Mouse (Mus musculus) kidney, adult 2 months (tissue): ENCODE data around the gene H2-T24. TPM values are rescaled to one million over a fixed set of nuclear protein-coding genes. Genes with fewer than 3 reads are reported as not detected.

Experiments
- DNase-seq: peaks from one replicate; pipeline ENCODE4 v3.0.0; 2021
- H3K27ac ChIP-seq: fragments of 200-500 bp; 2 replicates; pipeline ENCODE4 v1.5.1; 2012; ENCODE audit warnings: low read depth, low read length, control low read depth, inconsistent platforms; ENCODE audit not compliant: insufficient read depth
- H3K27me3 ChIP-seq: fragments of 200-500 bp; replicated peaks from 2 replicates; pipeline ENCODE4 v1.6.1; 2012; ENCODE audit warnings: mild to moderate bottlenecking, moderate library complexity, low read length, inconsistent platforms; ENCODE audit not compliant: control insufficient read depth, insufficient read depth
- H3K36me3 ChIP-seq: fragments of 200-500 bp; 2 replicates; pipeline ENCODE4 v1.6.1; 2012; ENCODE audit warnings: mild to moderate bottlenecking, moderate library complexity, low read length, inconsistent platforms; ENCODE audit not compliant: control insufficient read depth, insufficient read depth
- H3K4me1 ChIP-seq: fragments of 200-500 bp; 2 replicates; pipeline ENCODE4 v1.6.1; 2011; ENCODE audit warnings: low read length; ENCODE audit not compliant: control insufficient read depth, insufficient read depth
- H3K4me3 ChIP-seq: fragments of 200-500 bp; 2 replicates; pipeline ENCODE4 v1.5.1; 2011; ENCODE audit warnings: mild to moderate bottlenecking, low read depth, low read length, control low read depth; ENCODE audit not compliant: insufficient read depth
- CTCF ChIP-seq: fragments of 200-500 bp; conservative IDR thresholded peaks from 2 replicates; pipeline ENCODE4 v1.5.1; 2011; ENCODE audit warnings: low read depth, mild to moderate bottlenecking, control low read depth, low read length, moderate library complexity, mixed read lengths; ENCODE audit not compliant: insufficient read depth, insufficient read length
- POLR2A ChIP-seq: fragments of 200-500 bp; IDR thresholded peaks from one replicate; pipeline ENCODE4 v1.6.1; 2011; ENCODE audit warnings: low read depth, low read length, control low read depth
- WGBS: fragments of 180-500 bp; shearing (Covaris S2); methylation state at CpG from one replicate; pipeline ENCODE4 v1.1.7; 2018; 5-methylcytosine and 5-hydroxymethylcytosine counted together
- polyA plus RNA-seq: library from polyadenylated mRNA; depleted of rRNA; stranded (reverse); fragments of >200 nt; gene quantifications from 2 replicates; pipeline ENCODE4 v1.2.3, GENCODE M21; 2012

Gene H2-T24
- polyA plus RNA-seq, 1 experiment, result 5.4 TPM

DNA sequence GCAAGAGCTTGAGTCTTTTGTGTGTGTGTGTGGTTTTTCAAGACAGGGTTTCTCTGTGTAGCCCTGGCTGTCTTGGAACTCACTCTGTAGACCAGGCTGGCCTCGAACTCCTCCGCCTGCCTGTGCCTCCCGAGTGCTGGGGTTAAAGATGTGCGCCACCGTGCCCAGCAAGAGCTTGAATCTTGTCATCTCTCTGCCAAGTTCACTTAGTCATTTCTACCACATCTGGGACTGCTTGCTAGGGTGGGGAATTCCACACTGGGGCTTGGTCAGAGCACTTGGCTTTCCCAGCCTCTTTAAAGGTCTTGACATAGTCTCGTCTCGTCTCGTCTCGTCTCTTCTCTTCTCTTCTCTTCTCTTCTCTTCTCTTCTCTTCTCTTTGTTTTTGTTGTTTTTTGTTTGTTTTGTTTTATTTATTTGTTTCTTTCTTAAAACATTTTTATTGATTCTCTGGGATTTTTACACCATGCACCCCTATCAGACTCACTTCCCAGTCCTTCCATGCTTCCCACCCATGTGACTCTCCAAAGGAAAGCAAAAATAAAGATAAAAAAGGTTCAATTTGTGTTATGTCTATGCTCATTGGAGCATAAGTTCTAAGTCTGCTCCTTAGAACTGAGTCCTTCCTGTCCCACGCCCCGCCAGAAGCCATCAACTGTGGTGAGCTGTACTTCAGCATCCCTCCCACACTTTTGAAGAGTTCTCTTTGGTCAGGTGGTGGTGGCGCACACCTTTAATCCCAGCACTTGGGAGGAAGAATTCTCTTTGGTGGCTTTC lies 19.1 kb downstream of the H2-T24 start:
- 84% methylated on average over 12 of the region's 12 CpGs for WGBS
- no peaks in the 10 kb centered on the region; the same call in 1 of the 2 replicates for H3K4me1 ChIP-seq
- H3K4me3 ChIP-seq, result no peak overlapping the region
- H3K27ac ChIP-seq, result 0 out of 2 replicates have a peak overlapping the region, but pooled peaks have one; percentile 39
- H3K27me3 ChIP-seq, result no peaks in the 10 kb centered on the region
- TF ChIP-seq CTCF, result no peak
- TF ChIP-seq POLR2A, result no peak
- DNase-seq, result no peak
- H3K36me3 ChIP-seq, result no peaks in the 10 kb centered on the region

- Histone ChIP-seq H3K27me3 (no peaks in the 10 kb centered on the region), H3K27ac (0 out of 2 replicates have a peak overlapping the region, but pooled peaks have one; percentile 26), H3K4me1 (no peaks in the 10 kb centered on the region; the same call in 1 of the 2 replicates), H3K36me3 (no peaks in the 10 kb centered on the region), H3K4me3 (no peak overlapping the region)
- no peak for TF ChIP-seq CTCF
- no peak for DNase-seq
- 60% methylated on average over 4 of the region's 4 CpGs for WGBS
These were observed 20.0 kb downstream of the H2-T24 start for GRCm38 (mm10) chr17:36000349-36000748.

DNA sequence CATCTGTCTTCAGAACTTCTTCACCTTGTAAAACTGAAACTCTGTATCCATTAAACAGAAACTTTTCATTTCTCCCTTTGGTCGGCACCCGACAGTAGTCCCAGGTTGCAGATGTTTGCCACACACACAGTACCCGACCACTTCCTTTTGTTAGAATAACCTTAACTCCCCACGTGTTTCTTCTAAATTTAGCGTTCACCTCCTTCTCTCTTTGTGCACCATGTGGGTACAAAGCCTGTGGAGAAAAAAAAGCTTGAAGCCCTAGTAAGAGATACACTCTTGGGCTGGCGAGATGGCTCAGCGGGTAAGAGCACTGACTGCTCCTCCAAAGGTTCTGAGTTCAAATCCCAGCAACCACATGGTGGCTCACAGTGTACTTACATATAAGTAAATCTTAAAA lies 21.0 kb downstream of the H2-T24 start:
- 71% methylated on average over 7 of the region's 7 CpGs for WGBS
- no peak for DNase-seq
- Histone ChIP-seq H3K4me1 (no peaks in the 10 kb centered on the region; the same call in 1 of the 2 replicates), H3K27me3 (no peaks in the 10 kb centered on the region), H3K4me3 (no peak overlapping the region), H3K27ac (no peak overlapping the region), H3K36me3 (no peaks in the 10 kb centered on the region)
- TF ChIP-seq CTCF, result no peak
- no peak for TF ChIP-seq POLR2A

DNA sequence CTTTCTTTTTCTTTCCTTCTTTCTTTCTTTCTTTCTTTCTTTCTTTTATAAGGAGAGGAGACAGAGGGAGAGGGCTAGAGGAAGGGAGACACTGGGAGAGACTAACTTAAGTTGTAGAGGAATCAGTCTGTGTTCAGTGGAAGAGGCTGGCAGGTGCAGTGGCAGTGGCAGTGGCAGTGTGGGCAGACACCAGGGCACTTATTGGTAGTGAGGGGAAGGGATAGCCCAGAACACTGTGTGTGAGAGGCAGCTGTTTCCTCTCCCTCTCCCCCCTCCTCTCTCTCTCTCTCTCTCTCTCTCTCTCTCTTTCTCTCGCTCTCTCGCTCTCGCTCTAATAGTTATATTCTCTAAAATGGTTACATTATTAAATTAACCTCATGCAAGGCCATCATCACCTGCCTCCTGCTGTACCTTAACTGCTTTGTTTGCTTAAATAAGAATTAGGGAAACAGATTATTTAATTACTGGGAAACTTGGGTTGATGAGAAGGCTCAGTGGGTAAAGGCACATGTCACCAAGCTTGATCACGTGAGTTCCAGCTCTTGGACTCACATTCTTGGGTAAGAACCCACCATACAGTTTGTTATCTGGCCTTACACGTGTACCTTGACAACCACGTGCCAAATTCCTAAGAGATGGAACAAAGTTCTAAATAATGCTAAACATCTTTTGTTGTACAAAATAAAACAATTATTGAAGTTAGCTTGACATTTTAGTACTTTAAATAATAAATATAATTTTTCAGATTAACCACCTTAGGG lies 21.6 kb downstream of the H2-T24 start:
- Histone ChIP-seq H3K4me3 (no peak overlapping the region), H3K27ac (no peak overlapping the region), H3K36me3 (no peaks in the 10 kb centered on the region), H3K4me1 (no peaks in the 10 kb centered on the region; the same call in 1 of the 2 replicates), H3K27me3 (no peaks in the 10 kb centered on the region)
- DNase-seq, result no peak
- whole genome bisulfite sequencing, result 72% methylated on average over 6 of the region's 6 CpGs
- TF ChIP-seq CTCF (no peak), POLR2A (no peak)

GRCm38 (mm10) chr17:35997713-35998510 lies 22.4 kb downstream of the H2-T24 start:
- Histone ChIP-seq H3K4me1 (no peaks in the 10 kb centered on the region; the same call in 1 of the 2 replicates), H3K4me3 (no peak overlapping the region), H3K36me3 (no peaks in the 10 kb centered on the region), H3K27ac (no peak overlapping the region), H3K27me3 (no peaks in the 10 kb centered on the region)
- 49% methylated on average over 12 of the region's 12 CpGs for WGBS
- DNase-seq, result peak; percentile 32
- TF ChIP-seq CTCF (no peak; the same call in 1 of the 2 replicates), POLR2A (no peak)

- no peak overlapping the region for H3K4me3 ChIP-seq
- no peaks in the 10 kb centered on the region for H3K36me3 ChIP-seq
- no peaks in the 10 kb centered on the region; the same call in 1 of the 2 replicates for H3K4me1 ChIP-seq
- H3K27me3 ChIP-seq, result no peaks in the 10 kb centered on the region
- under 1% methylated on average over 11 of the region's 11 CpGs for WGBS
- H3K27ac ChIP-seq, result no peak overlapping the region
- DNase-seq, result peak; percentile 99
- TF ChIP-seq POLR2A (no peak), CTCF (peak; percentile 100)
These were observed 23.4 kb downstream of the H2-T24 start for GRCm38 (mm10) chr17:35996949-35997348.
